Mouse (Mus musculus): ENCODE data around the gene Exosc5. TPM values are rescaled to one million over a fixed set of nuclear protein-coding genes. Genes with fewer than 3 reads are reported as not detected.

Exosc5 gene
- polyA plus RNA-seq, 1 experiment from 2014 or later = 81.4 TPM

DNA sequence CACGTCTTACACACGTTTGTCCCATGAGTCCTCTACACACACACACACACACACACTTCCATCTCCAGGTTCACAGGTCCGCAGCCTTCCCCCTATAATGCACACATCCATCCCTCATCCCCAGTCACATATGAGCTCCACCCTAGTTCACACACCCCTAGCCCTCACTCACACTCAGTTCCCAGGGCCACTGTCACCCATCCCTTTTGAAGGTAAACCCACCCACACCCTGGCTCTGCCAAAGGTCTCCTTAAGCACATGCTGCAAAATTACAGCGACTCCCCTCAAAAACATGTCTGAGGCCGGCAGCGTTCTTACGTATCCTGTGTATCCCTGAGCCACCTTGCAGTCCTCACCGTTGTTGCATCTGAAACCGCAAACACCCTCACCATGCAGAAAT, 15.3 kb downstream of the Exosc5 start:
- DNase-seq (ENCODE audit: low spot score) = no peak
- 28% methylated on average over 9 of the region's 9 CpGs for WGBS
- Histone ChIP-seq H3K9me3 (replicated peaks) (no peaks in the 10 kb centered on the region), H3K4me1 (peaks cover 10% of the 10 kb centered on the region), H3K27me3 (ENCODE audit: low read depth, poor library complexity, severe bottlenecking) (peaks cover 55% of the 10 kb centered on the region), H3K27ac (replicated peaks) (no peak overlapping the region), H3K4me3 (peak overlapping the region; percentile 46), H3K36me3 (peaks cover under 1% of the 10 kb centered on the region)

DNA sequence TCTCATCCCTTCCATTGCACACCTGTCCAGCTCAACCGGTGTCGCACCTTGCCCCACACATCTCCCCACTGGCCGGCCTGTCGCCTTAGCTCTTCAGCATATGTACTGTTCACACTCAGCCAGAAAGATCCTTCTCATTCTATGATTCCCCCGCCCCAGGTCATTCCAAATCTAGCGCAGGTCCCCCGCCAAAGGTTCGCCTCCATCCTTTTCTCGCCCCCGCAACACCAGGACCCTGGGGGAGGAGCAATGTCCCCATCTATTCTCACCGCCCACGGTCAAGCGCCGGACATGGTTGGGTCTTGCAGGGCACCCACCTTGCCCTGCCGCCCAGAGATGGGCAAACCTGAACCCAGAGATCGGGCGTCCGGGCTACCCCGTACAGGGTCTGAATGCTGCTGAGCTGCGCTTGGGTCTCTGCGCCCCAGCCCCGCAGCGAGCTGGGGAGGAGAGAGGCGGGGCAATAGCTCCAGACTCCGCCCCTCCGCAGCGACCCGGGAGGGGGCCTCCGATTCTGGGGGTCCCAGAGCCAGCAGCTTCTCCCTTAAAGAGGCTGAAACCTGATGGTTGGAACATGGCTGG, 15.8 kb downstream of the Exosc5 start, which contains the start of gene Tmem91:
Tmem91 (minus strand) TSS at position 448 of the 582 bp plus-strand sequence.
- Histone ChIP-seq H3K27me3 (ENCODE audit: low read depth, poor library complexity, severe bottlenecking) (peaks cover 60% of the 10 kb centered on the region), H3K27ac (replicated peaks) (no peak within 1 kb of the TSS), H3K36me3 (no peaks in the 10 kb centered on the region), H3K9me3 (replicated peaks) (no peaks in the 10 kb centered on the region), H3K4me1 (peaks cover 10% of the 10 kb centered on the region), H3K4me3 (peak within 1 kb of the TSS; percentile 46)
- 4% methylated on average over 26 of the region's 29 CpGs for WGBS
- DNase-seq (ENCODE audit: low spot score) = no peak

GRCm38 (mm10) chr7:25675405-25675804, 16.4 kb downstream of the Exosc5 start:
- H3K27ac ChIP-seq (replicated peaks) = no peak overlapping the region
- H3K36me3 ChIP-seq = no peaks in the 10 kb centered on the region
- 44% methylated on average over 6 of the region's 6 CpGs for WGBS
- peaks cover 60% of the 10 kb centered on the region for H3K27me3 ChIP-seq (ENCODE audit: low read depth, poor library complexity, severe bottlenecking)
- no peaks in the 10 kb centered on the region for H3K9me3 ChIP-seq (replicated peaks)
- H3K4me3 ChIP-seq = peak overlapping the region; percentile 46
- DNase-seq (ENCODE audit: low spot score) = no peak
- peaks cover 15% of the 10 kb centered on the region for H3K4me1 ChIP-seq

DNA sequence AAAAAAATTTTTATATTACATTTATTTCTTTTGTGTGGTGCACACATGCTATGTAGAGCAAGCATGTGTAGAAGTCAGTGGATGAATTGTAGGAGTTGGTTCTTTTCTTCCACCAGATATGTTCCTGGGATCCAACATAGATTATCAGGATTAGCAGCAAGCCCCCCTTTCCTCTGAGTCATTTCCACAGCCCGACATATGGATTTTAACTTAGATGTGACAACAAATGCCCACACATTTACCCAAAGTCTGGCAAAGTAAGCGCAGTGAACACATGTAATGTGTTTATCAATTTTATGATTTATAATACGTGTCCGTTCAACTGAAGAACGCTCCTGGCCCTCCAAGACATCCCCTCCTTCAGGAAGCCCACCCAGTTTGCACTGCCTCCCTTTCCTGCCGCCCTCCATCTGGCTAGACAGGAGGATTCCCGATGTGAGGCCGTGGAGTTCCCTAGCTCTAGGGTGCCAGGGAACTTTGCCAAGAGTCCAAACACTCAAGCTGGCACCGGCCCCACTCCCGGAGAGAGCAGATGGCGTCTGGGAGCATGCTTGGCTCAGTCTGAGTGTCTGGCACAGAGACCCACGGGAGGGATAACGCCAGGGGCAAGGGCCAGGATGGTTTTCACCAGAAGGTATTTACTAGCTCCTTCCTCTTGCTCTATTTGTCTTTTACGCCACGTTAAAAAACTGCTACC, 17.3 kb downstream of the Exosc5 start:
- H3K27me3 ChIP-seq (ENCODE audit: low read depth, poor library complexity, severe bottlenecking) = peaks cover 60% of the 10 kb centered on the region
- DNase-seq (ENCODE audit: low spot score) = no peak
- no peaks in the 10 kb centered on the region for H3K9me3 ChIP-seq (replicated peaks)

GRCm38 (mm10) chr7:25677013-25677412, 18.0 kb downstream of the Exosc5 start:
- H3K36me3 ChIP-seq = no peaks in the 10 kb centered on the region
- H3K9me3 ChIP-seq (replicated peaks) = no peaks in the 10 kb centered on the region
- H3K27me3 ChIP-seq (ENCODE audit: low read depth, poor library complexity, severe bottlenecking) = peaks cover 60% of the 10 kb centered on the region
- WGBS = 89% methylated on average over 7 of the region's 7 CpGs
- H3K27ac ChIP-seq (replicated peaks) = no peak overlapping the region
- H3K4me3 ChIP-seq = no peak overlapping the region
- peaks cover 25% of the 10 kb centered on the region for H3K4me1 ChIP-seq
- no peak for DNase-seq (ENCODE audit: low spot score)

More for the DNA sequence above, 17.3 kb downstream of the Exosc5 start:
- no peak overlapping the region for H3K27ac ChIP-seq (replicated peaks)
- 84% methylated on average over 15 of the region's 15 CpGs for WGBS
- H3K4me3 ChIP-seq = no peak overlapping the region
- peaks cover 19% of the 10 kb centered on the region for H3K4me1 ChIP-seq
- H3K36me3 ChIP-seq = no peaks in the 10 kb centered on the region

GRCm38 (mm10) chr7:25679971-25680370, 21.0 kb downstream of the Exosc5 start:
- Histone ChIP-seq H3K4me1 (peaks cover 18% of the 10 kb centered on the region), H3K27ac (replicated peaks) (peak overlapping the region; percentile 97; the same call in 1 of the 2 replicates), H3K4me3 (peak overlapping the region; percentile 74), H3K9me3 (replicated peaks) (no peaks in the 10 kb centered on the region), H3K27me3 (ENCODE audit: low read depth, poor library complexity, severe bottlenecking) (peaks cover 45% of the 10 kb centered on the region), H3K36me3 (peaks cover 14% of the 10 kb centered on the region; the same call in 1 of the 2 replicates)
- WGBS = 11% methylated on average over 6 of the region's 6 CpGs
- DNase-seq (ENCODE audit: low spot score) = no peak

DNA sequence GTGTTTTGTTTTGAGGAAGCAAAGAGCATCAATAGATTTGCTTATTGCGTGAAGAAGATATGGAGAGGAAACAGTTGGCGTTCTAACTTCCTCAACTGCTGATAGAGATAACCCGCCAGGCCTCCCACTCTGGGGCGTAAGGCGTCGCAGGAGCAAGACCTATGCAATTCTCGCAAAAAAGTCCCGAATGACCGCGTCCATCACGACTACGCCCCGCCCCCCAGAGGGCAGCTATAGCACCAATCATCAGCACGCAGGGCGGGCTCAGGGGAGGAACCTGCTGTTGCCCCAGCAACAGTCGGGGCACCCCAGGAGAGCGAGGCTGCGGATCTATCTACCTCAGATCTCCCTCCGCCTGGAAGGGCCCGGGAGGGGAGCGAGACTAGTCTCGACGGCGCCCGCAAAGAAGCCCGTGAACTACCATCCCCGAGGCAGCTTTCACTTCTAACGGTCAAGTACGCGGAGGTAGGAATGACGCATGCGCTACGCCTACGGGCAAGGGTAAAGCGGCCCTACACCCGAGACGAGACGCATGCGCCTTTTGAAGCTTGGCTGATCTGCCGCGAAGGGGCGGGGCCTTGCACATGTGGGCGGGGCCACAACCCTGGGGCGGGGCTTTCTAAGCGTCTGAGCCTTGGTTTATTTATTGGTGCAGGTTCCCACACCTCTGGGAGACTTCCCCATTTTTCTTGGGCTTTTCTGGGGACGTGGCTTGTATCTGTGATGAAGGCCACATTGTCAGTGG, 21.7 kb downstream of the Exosc5 start, which contains the start of gene B9d2:
B9d2 (plus strand) TSS at position 267 of the 745 bp plus-strand sequence.
- Histone ChIP-seq H3K27ac (replicated peaks) (peak within 1 kb of the TSS; percentile 97), H3K9me3 (replicated peaks) (no peaks in the 10 kb centered on the region), H3K4me3 (peak within 1 kb of the TSS; percentile 74), H3K36me3 (peaks cover 14% of the 10 kb centered on the region; the same call in 1 of the 2 replicates), H3K4me1 (peaks cover 15% of the 10 kb centered on the region), H3K27me3 (ENCODE audit: low read depth, poor library complexity, severe bottlenecking) (peaks cover 45% of the 10 kb centered on the region)
- WGBS = under 1% methylated on average over 46 of the region's 46 CpGs
- peak; percentile 94 for DNase-seq (ENCODE audit: low spot score)

GRCm38 (mm10) chr7:25681341-25682231, 22.6 kb downstream of the Exosc5 start:
- WGBS = 68% methylated on average over 15 of the region's 15 CpGs
- H3K9me3 ChIP-seq (replicated peaks) = no peaks in the 10 kb centered on the region
- peaks cover 14% of the 10 kb centered on the region; the same call in 1 of the 2 replicates for H3K36me3 ChIP-seq
- peaks cover 45% of the 10 kb centered on the region for H3K27me3 ChIP-seq (ENCODE audit: low read depth, poor library complexity, severe bottlenecking)
- no peak for DNase-seq (ENCODE audit: low spot score)
- no peak overlapping the region; the same call in 1 of the 2 replicates for H3K27ac ChIP-seq (replicated peaks)
- peaks cover 24% of the 10 kb centered on the region for H3K4me1 ChIP-seq
- H3K4me3 ChIP-seq = peak overlapping the region; percentile 74

- Histone ChIP-seq H3K4me1 (peaks cover 44% of the 10 kb centered on the region), H3K4me3 (no peak overlapping the region), H3K36me3 (peaks cover 14% of the 10 kb centered on the region; the same call in 1 of the 2 replicates), H3K27ac (replicated peaks) (no peak overlapping the region), H3K9me3 (replicated peaks) (no peaks in the 10 kb centered on the region), H3K27me3 (ENCODE audit: low read depth, poor library complexity, severe bottlenecking) (peaks cover 54% of the 10 kb centered on the region)
- DNase-seq (ENCODE audit: low spot score) = no peak
- WGBS = 76% methylated on average over 7 of the region's 7 CpGs
Observed at GRCm38 (mm10) chr7:25683474-25684180, 24.7 kb downstream of the Exosc5 start.

DNA sequence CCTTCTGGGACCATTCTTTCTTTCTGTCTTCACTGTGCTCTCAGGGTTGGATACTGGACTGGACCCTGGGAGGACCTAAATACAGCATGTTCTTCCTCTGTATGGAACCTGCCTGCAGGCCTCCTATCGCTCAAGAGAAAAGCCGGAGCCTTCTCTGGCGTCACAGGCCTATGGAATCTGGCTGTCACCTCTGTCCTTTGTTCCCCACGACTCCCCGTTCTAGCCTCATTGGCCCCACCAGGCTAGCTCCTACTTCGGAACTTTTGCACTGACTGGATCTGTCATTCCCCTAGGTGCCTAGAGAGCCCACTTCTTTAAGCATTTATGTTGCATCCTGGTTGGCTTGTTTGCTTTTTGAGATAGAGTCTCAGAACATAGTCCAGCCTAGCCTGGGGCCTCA, 25.7 kb downstream of the Exosc5 start:
- Histone ChIP-seq H3K27me3 (ENCODE audit: low read depth, poor library complexity, severe bottlenecking) (peaks cover 54% of the 10 kb centered on the region), H3K4me1 (peaks cover 55% of the 10 kb centered on the region), H3K9me3 (replicated peaks) (no peaks in the 10 kb centered on the region), H3K36me3 (peaks cover 14% of the 10 kb centered on the region; the same call in 1 of the 2 replicates), H3K27ac (replicated peaks) (no peak overlapping the region), H3K4me3 (no peak overlapping the region)
- DNase-seq (ENCODE audit: low spot score) = no peak
- 91% methylated on average over 6 of the region's 6 CpGs for WGBS

GRCm38 (mm10) chr7:25685926-25686470, 27.0 kb downstream of the Exosc5 start:
- 72% methylated on average over 21 of the region's 21 CpGs for WGBS
- H3K27ac ChIP-seq (replicated peaks) = no peak overlapping the region
- peaks cover 66% of the 10 kb centered on the region for H3K27me3 ChIP-seq (ENCODE audit: low read depth, poor library complexity, severe bottlenecking)
- peak overlapping the region; percentile 63; the same call in 1 of the 2 replicates for H3K4me3 ChIP-seq
- H3K4me1 ChIP-seq = peaks cover 48% of the 10 kb centered on the region
- H3K36me3 ChIP-seq = peaks cover 14% of the 10 kb centered on the region; the same call in 1 of the 2 replicates
- DNase-seq (ENCODE audit: low spot score) = no peak
- no peaks in the 10 kb centered on the region for H3K9me3 ChIP-seq (replicated peaks)

Data from midbrain, embryonic 10.5 days (tissue).